Mouse (Mus musculus): ENCODE measurements around the gene Gm5168.
"Not testable (repeated sequence)": the region's sequence is repeated elsewhere in the genome, so short reads cannot be mapped to it uniquely, and the experiment has no call there.

The Gm5168 gene

GRCm38 (mm10) chrX:26050941-26051340 lies at the start of gene Gm5168:
Gene Gm5168, minus strand, starts transcription at chrX:26051041.
- not testable (repeated sequence) for DNase-seq

All from kidney, postnatal 25 days (tissue).